Mouse (Mus musculus) heart, embryonic 15.5 days (tissue): ENCODE results near the gene Ccdc177. TPM values are rescaled to one million over a fixed set of nuclear protein-coding genes. Genes with fewer than 3 reads are reported as not detected.
A peak's percentile ranks its signal among the peaks of the same experiment; 100 is the strongest.
"Not testable (repeated sequence)": the region's sequence is repeated elsewhere in the genome, so short reads cannot be mapped to it uniquely, and the experiment has no call there.

Experiments used
- ATAC-seq: fragments of 200-750 bp; cut with Nextera tagmentation; replicated peaks from 2 replicates; pipeline ENCODE4 v1.8.0; 2017; ENCODE audit warnings: low read depth, moderate TSS enrichment; ENCODE audit not compliant: insufficient number of reproducible peaks, insufficient read depth, low FRiP score
- H3K27ac ChIP-seq: fragments of 300-500 bp; sonication (generic); 2 replicates; pipeline ENCODE4 v1.5.1; 2015; ENCODE audit warnings: mild to moderate bottlenecking, inconsistent platforms
- H3K27me3 ChIP-seq: fragments of 300-500 bp; sonication (generic); 2 replicates; pipeline ENCODE4 v1.6.1; 2015; ENCODE audit warnings: inconsistent platforms
- H3K36me3 ChIP-seq: fragments of 300-500 bp; sonication (generic); 2 replicates; pipeline ENCODE4 v1.6.1; 2015; ENCODE audit warnings: mild to moderate bottlenecking, inconsistent platforms
- H3K4me1 ChIP-seq: fragments of 300-500 bp; sonication (generic); replicated peaks from 2 replicates; pipeline ENCODE4 v1.6.1; 2015; ENCODE audit warnings: inconsistent platforms
- H3K4me2 ChIP-seq: fragments of 300-500 bp; sonication (generic); 2 replicates; pipeline ENCODE4 v1.6.1; 2015; ENCODE audit warnings: inconsistent platforms, mild to moderate bottlenecking, moderate library complexity
- H3K4me3 ChIP-seq: fragments of 300-500 bp; sonication (generic); 2 replicates; pipeline ENCODE4 v1.5.1; 2015; ENCODE audit warnings: mild to moderate bottlenecking, inconsistent platforms
- H3K9ac ChIP-seq: fragments of 300-500 bp; sonication (generic); 2 replicates; pipeline ENCODE4 v1.6.1; 2015; ENCODE audit warnings: mild to moderate bottlenecking, inconsistent platforms
- H3K9me3 ChIP-seq: fragments of 300-500 bp; sonication (generic); replicated peaks from 2 replicates; pipeline ENCODE4 v1.6.1; 2016; ENCODE audit warnings: inconsistent platforms
- WGBS: fragments of 180-500 bp; shearing (Covaris S2); methylation state at CpG from one replicate; pipeline ENCODE4 v1.1.7; 2015; ENCODE audit warnings: mixed read lengths; 5-methylcytosine and 5-hydroxymethylcytosine counted together
- polyA plus RNA-seq: library from polyadenylated mRNA; unstranded; fragments of >200 nt; fragmentation: Nextera tagmentation; extraction: Ambion mirVana; gene quantifications from 2 replicates; pipeline ENCODE4 v1.2.1, GENCODE M21; 2015

Ccdc177 gene
- polyA plus RNA-seq, 1 experiment from 2014 or later: not detected

- peaks cover 38% of the 10 kb centered on the region for H3K4me1 ChIP-seq
- peak overlapping the region; percentile 40 for H3K27ac ChIP-seq
Measured at GRCm38 (mm10) chr12:80792867-80793266, 32.4 kb upstream of the Ccdc177 start.

GRCm38 (mm10) chr12:80791571-80792444 is 31.3 kb upstream of the Ccdc177 start:
- H3K4me2 ChIP-seq: peak overlapping the region; percentile 70
- H3K4me1 ChIP-seq: peaks cover 45% of the 10 kb centered on the region
- H3K4me3 ChIP-seq: peak overlapping the region; percentile 96
- WGBS: 32% methylated on average over 6 of the region's 6 CpGs
- no peaks in the 10 kb centered on the region for H3K9me3 ChIP-seq
- H3K9ac ChIP-seq: peak overlapping the region; percentile 95
- H3K27ac ChIP-seq: peak overlapping the region; percentile 97
- no peak for ATAC-seq
- H3K36me3 ChIP-seq: no peaks in the 10 kb centered on the region
- 0 out of 2 replicates have a peak, but pooled peaks cover 4% of the 10 kb centered on the region for H3K27me3 ChIP-seq

More at GRCm38 (mm10) chr12:80792867-80793266, 32.4 kb upstream of the Ccdc177 start:
- Histone ChIP-seq H3K9me3 (no peaks in the 10 kb centered on the region), H3K4me3 (0 out of 2 replicates have a peak overlapping the region, but pooled peaks have one; percentile 18), H3K4me2 (peak overlapping the region; percentile 70), H3K27me3 (0 out of 2 replicates have a peak, but pooled peaks cover 4% of the 10 kb centered on the region), H3K9ac (no peak overlapping the region), H3K36me3 (no peaks in the 10 kb centered on the region)
- 55% methylated on average over 5 of the region's 5 CpGs for WGBS
- no peak for ATAC-seq

- Histone ChIP-seq H3K4me1 (peaks cover 41% of the 10 kb centered on the region), H3K27me3 (0 out of 2 replicates have a peak, but pooled peaks cover 4% of the 10 kb centered on the region), H3K4me2 (peak overlapping the region; percentile 70), H3K4me3 (peak overlapping the region; percentile 96), H3K9me3 (no peaks in the 10 kb centered on the region), H3K36me3 (no peaks in the 10 kb centered on the region), H3K9ac (peak overlapping the region; percentile 95), H3K27ac (peak overlapping the region; percentile 97)
- peak; percentile 76 for ATAC-seq
- WGBS: under 1% methylated on average over 79 of the region's 80 CpGs
Measured at GRCm38 (mm10) chr12:80790700-80791570, 30.4 kb upstream of the Ccdc177 start.

- Histone ChIP-seq H3K4me1 (peaks cover 33% of the 10 kb centered on the region), H3K27me3 (0 out of 2 replicates have a peak, but pooled peaks cover 4% of the 10 kb centered on the region), H3K9ac (peak within 1 kb of the TSS; percentile 95), H3K4me3 (peak within 1 kb of the TSS; percentile 96), H3K4me2 (peak within 1 kb of the TSS; percentile 70), H3K36me3 (no peaks in the 10 kb centered on the region), H3K9me3 (no peaks in the 10 kb centered on the region), H3K27ac (peak within 1 kb of the TSS; percentile 97)
- 3% methylated on average over 55 of the region's 56 CpGs for WGBS
- peak; percentile 98 for ATAC-seq
Measured at GRCm38 (mm10) chr12:80789849-80790694, 29.6 kb upstream of the Ccdc177 start, which contains the start of gene Susd6. Susd6 (plus strand) TSS chr12:80790510.

- 81% methylated on average over 4 of the region's 4 CpGs for WGBS
- H3K4me2 ChIP-seq, H3K9ac ChIP-seq, H3K4me3 ChIP-seq, H3K27me3 ChIP-seq, H3K36me3 ChIP-seq, H3K27ac ChIP-seq, H3K9me3 ChIP-seq, ATAC-seq: not testable (repeated sequence)
- peaks cover 30% of the 10 kb centered on the region for H3K4me1 ChIP-seq
Measured at GRCm38 (mm10) chr12:80789276-80789675, 28.8 kb upstream of the Ccdc177 start.

- peaks cover 23% of the 10 kb centered on the region for H3K4me1 ChIP-seq
- H3K36me3 ChIP-seq: no peaks in the 10 kb centered on the region
- no peak for ATAC-seq
- 0 out of 2 replicates have a peak, but pooled peaks cover 4% of the 10 kb centered on the region for H3K27me3 ChIP-seq
- no peak overlapping the region for H3K4me3 ChIP-seq
- no peaks in the 10 kb centered on the region for H3K9me3 ChIP-seq
- no peak overlapping the region for H3K4me2 ChIP-seq
- H3K9ac ChIP-seq: peak overlapping the region; percentile 28; the same call in 1 of the 2 replicates
- 88% methylated on average over 3 of the region's 3 CpGs for whole genome bisulfite sequencing
- H3K27ac ChIP-seq: no peak overlapping the region
Measured at GRCm38 (mm10) chr12:80788188-80788587, 27.7 kb upstream of the Ccdc177 start.

- Histone ChIP-seq H3K4me1 (peaks cover 20% of the 10 kb centered on the region), H3K27ac (no peak overlapping the region), H3K27me3 (0 out of 2 replicates have a peak, but pooled peaks cover 4% of the 10 kb centered on the region), H3K9ac (peak overlapping the region; percentile 28; the same call in 1 of the 2 replicates), H3K36me3 (no peaks in the 10 kb centered on the region), H3K9me3 (no peaks in the 10 kb centered on the region), H3K4me2 (0 out of 2 replicates have a peak overlapping the region, but pooled peaks have one; percentile 23), H3K4me3 (no peak overlapping the region)
- no peak for ATAC-seq
- WGBS: 24% methylated on average over 11 of the region's 11 CpGs
Measured at GRCm38 (mm10) chr12:80787604-80788003, 27.1 kb upstream of the Ccdc177 start.

GRCm38 (mm10) chr12:80786591-80786990 is 26.1 kb upstream of the Ccdc177 start:
- WGBS: 59% methylated on average over 1 of the region's 1 CpGs
- Histone ChIP-seq H3K4me3 (no peak overlapping the region), H3K4me2 (no peak overlapping the region), H3K27me3 (0 out of 2 replicates have a peak, but pooled peaks cover 4% of the 10 kb centered on the region), H3K4me1 (peaks cover 12% of the 10 kb centered on the region), H3K27ac (no peak overlapping the region), H3K36me3 (no peaks in the 10 kb centered on the region), H3K9me3 (no peaks in the 10 kb centered on the region), H3K9ac (no peak overlapping the region)
- ATAC-seq: no peak

GRCm38 (mm10) chr12:80785597-80785996 is 25.1 kb upstream of the Ccdc177 start:
- no peaks in the 10 kb centered on the region for H3K9me3 ChIP-seq
- no peak overlapping the region for H3K27ac ChIP-seq
- H3K4me3 ChIP-seq: no peak overlapping the region
- H3K9ac ChIP-seq: no peak overlapping the region
- H3K4me2 ChIP-seq: no peak overlapping the region
- H3K27me3 ChIP-seq: 0 out of 2 replicates have a peak, but pooled peaks cover 4% of the 10 kb centered on the region
- H3K4me1 ChIP-seq: peaks cover 12% of the 10 kb centered on the region
- no peak for ATAC-seq
- no peaks in the 10 kb centered on the region for H3K36me3 ChIP-seq
- WGBS: 87% methylated on average over 4 of the region's 4 CpGs

- ATAC-seq: no peak
- 73% methylated on average over 5 of the region's 5 CpGs for WGBS
- Histone ChIP-seq H3K9ac (no peak overlapping the region), H3K9me3 (no peaks in the 10 kb centered on the region), H3K27me3 (0 out of 2 replicates have a peak, but pooled peaks cover 4% of the 10 kb centered on the region), H3K4me1 (peaks cover 12% of the 10 kb centered on the region), H3K4me2 (no peak overlapping the region), H3K27ac (no peak overlapping the region), H3K36me3 (no peaks in the 10 kb centered on the region), H3K4me3 (no peak overlapping the region)
Measured at GRCm38 (mm10) chr12:80785005-80785404, 24.5 kb upstream of the Ccdc177 start.
